Mouse (Mus musculus): ENCODE results near the gene Apol7a. TPM values are rescaled to one million over a fixed set of nuclear protein-coding genes. Genes with fewer than 3 reads are reported as not detected.
A peak's percentile ranks its signal among the peaks of the same experiment; 100 is the strongest.

Apol7a gene
- total RNA-seq, 1 experiment from 2014 or later = not detected

GRCm38 (mm10) chr15:77370588-77370987, 28.3 kb downstream of the Apol7a start:
- DNase-seq = no peak

GRCm38 (mm10) chr15:77369981-77370380, 28.9 kb downstream of the Apol7a start:
- no peak for DNase-seq

GRCm38 (mm10) chr15:77368818-77369320, 30.0 kb downstream of the Apol7a start:
- no peak for DNase-seq

- peak; percentile 95 for DNase-seq
These were observed 30.8 kb downstream of the Apol7a start for GRCm38 (mm10) chr15:77368148-77368547.

GRCm38 (mm10) chr15:77367504-77367903, 31.4 kb downstream of the Apol7a start:
- DNase-seq = no peak

GRCm38 (mm10) chr15:77366706-77367484, 32.0 kb downstream of the Apol7a start:
- peak; percentile 88 for DNase-seq

GRCm38 (mm10) chr15:77365700-77366570, 33.0 kb downstream of the Apol7a start:
- no peak for DNase-seq

- DNase-seq = no peak
These were observed 34.9 kb downstream of the Apol7a start for GRCm38 (mm10) chr15:77364026-77364425.

GRCm38 (mm10) chr15:77363578-77363977, 35.3 kb downstream of the Apol7a start:
- DNase-seq = no peak

GRCm38 (mm10) chr15:77362952-77363351, 36.0 kb downstream of the Apol7a start:
- DNase-seq = no peak

- DNase-seq = no peak
These were observed 39.0 kb downstream of the Apol7a start for GRCm38 (mm10) chr15:77359905-77360304.

GRCm38 (mm10) chr15:77359486-77359885, 39.4 kb downstream of the Apol7a start:
- no peak for DNase-seq

- no peak for DNase-seq
These were observed 39.8 kb downstream of the Apol7a start for GRCm38 (mm10) chr15:77359084-77359483.

GRCm38 (mm10) chr15:77358320-77359040, 40.4 kb downstream of the Apol7a start:
- peak; percentile 83 for DNase-seq

GRCm38 (mm10) chr15:77356248-77356810, 42.6 kb downstream of the Apol7a start:
- DNase-seq = no peak

GRCm38 (mm10) chr15:77354848-77355551, 43.9 kb downstream of the Apol7a start:
- DNase-seq = no peak

- DNase-seq = no peak
These were observed 44.4 kb downstream of the Apol7a start for GRCm38 (mm10) chr15:77354496-77354847.

GRCm38 (mm10) chr15:77353764-77354163, 45.1 kb downstream of the Apol7a start:
- DNase-seq = no peak

GRCm38 (mm10) chr15:77352863-77353262, 46.0 kb downstream of the Apol7a start:
- no peak for DNase-seq

GRCm38 (mm10) chr15:77350117-77350516, 48.8 kb downstream of the Apol7a start:
- no peak for DNase-seq

GRCm38 (mm10) chr15:77348146-77348545, 50.8 kb downstream of the Apol7a start:
- DNase-seq = no peak
